Mouse (Mus musculus) E14TG2a.4 (cell line): ENCODE results near the gene Npas2.

Source experiments
- CTCF ChIP-seq: conservative IDR thresholded peaks from 2 replicates; pipeline ENCODE4 v1.5.1; 2014; ENCODE audit warnings: low read length
- NANOG ChIP-seq: IDR thresholded peaks from 2 replicates; pipeline ENCODE4 v1.6.1; 2014; ENCODE audit warnings: borderline replicate concordance, low read length, mixed read lengths
- POU5F1 ChIP-seq: IDR thresholded peaks from 2 replicates; pipeline ENCODE4 v1.6.1; 2014; ENCODE audit warnings: low read length, borderline replicate concordance

- TF ChIP-seq CTCF, result no peak
- no peak for TF ChIP-seq NANOG
- TF ChIP-seq POU5F1, result no peak
Observed at GRCm38 (mm10) chr1:39163077-39163476, 30.5 kb upstream of the Npas2 start.
